Mouse (Mus musculus) thymus, adult 2 months (tissue): ENCODE results near the gene Rab8a. TPM values are rescaled to one million over a fixed set of nuclear protein-coding genes. Genes with fewer than 3 reads are reported as not detected.

Experiments
- DNase-seq: peaks from one replicate; pipeline ENCODE4 v3.0.0; 2021
- H3K27ac ChIP-seq: fragments of 200-500 bp; 2 replicates; pipeline ENCODE4 v1.5.1; 2012; ENCODE audit warnings: low read length, control low read depth; ENCODE audit not compliant: control insufficient read depth, insufficient read depth
- H3K27me3 ChIP-seq: fragments of 200-500 bp; 2 replicates; pipeline ENCODE4 v1.6.1; 2012; ENCODE audit warnings: mild to moderate bottlenecking, low read length, moderate library complexity, mixed read lengths; ENCODE audit not compliant: control insufficient read depth, insufficient read depth
- H3K36me3 ChIP-seq: fragments of 200-500 bp; 2 replicates; pipeline ENCODE4 v1.6.1; 2012; ENCODE audit warnings: mild to moderate bottlenecking, low read length, moderate library complexity; ENCODE audit not compliant: control insufficient read depth, insufficient read depth
- H3K4me1 ChIP-seq: fragments of 200-500 bp; replicated peaks from 2 replicates; pipeline ENCODE4 v1.6.1; 2012; ENCODE audit warnings: low read length; ENCODE audit not compliant: control insufficient read depth, insufficient read depth
- H3K4me3 ChIP-seq: fragments of 200-500 bp; 2 replicates; pipeline ENCODE4 v1.5.1; 2012; ENCODE audit warnings: mild to moderate bottlenecking, low read length, control low read depth, moderate library complexity; ENCODE audit not compliant: control insufficient read depth, insufficient read depth
- CTCF ChIP-seq: fragments of 200-500 bp; IDR thresholded peaks from 2 replicates; pipeline ENCODE4 v1.5.1; 2012; ENCODE audit warnings: mild to moderate bottlenecking, control low read depth, low read length, moderate library complexity, borderline replicate concordance; ENCODE audit not compliant: control insufficient read depth, poor library complexity, insufficient read depth; ENCODE audit errors: extremely low read depth
- POLR2A ChIP-seq: fragments of 200-500 bp; IDR thresholded peaks from 2 replicates; pipeline ENCODE4 v1.6.1; 2012; ENCODE audit warnings: mild to moderate bottlenecking, low read length, control low read depth, moderate library complexity; ENCODE audit not compliant: control insufficient read depth, poor library complexity, insufficient read depth; ENCODE audit errors: extremely low read depth
- WGBS: fragments of 180-500 bp; shearing (Covaris S2); methylation state at CpG from one replicate; pipeline ENCODE4 v1.1.7; 2018; 5-methylcytosine and 5-hydroxymethylcytosine counted together
- polyA plus RNA-seq: library from polyadenylated mRNA; depleted of rRNA; stranded (reverse); fragments of >200 nt; gene quantifications from 2 replicates; pipeline ENCODE4 v1.2.3, GENCODE M21; 2012

Rab8a gene
- polyA plus RNA-seq, 1 experiment = 95.8 TPM

DNA sequence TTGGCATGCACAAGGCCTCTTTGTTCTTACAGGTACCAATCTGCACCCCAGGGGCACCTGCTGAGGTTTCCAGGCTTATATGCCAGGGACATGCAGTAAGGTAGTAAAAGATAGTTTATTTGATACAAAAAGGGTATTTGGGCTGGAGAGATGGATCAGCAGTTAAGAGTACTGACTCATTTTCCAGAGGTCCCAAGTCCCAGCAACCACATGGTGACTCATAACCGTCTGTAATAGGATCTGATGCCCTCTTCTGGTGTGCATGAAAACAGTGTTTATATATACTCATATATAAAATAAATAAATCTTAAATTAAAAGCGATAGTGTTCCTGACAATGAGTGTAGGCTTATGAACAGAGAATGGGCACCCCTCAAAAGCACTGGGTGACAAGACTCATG is 2.9 kb upstream of the Rab8a start:
- Histone ChIP-seq H3K4me3 (no peak overlapping the region), H3K27ac (no peak overlapping the region), H3K36me3 (peaks cover 14% of the 10 kb centered on the region), H3K27me3 (no peaks in the 10 kb centered on the region), H3K4me1 (peaks cover 13% of the 10 kb centered on the region)
- 84% methylated on average over 2 of the region's 2 CpGs for WGBS
- DNase-seq = no peak
- TF ChIP-seq POLR2A = no peak
- no peak for TF ChIP-seq CTCF

DNA sequence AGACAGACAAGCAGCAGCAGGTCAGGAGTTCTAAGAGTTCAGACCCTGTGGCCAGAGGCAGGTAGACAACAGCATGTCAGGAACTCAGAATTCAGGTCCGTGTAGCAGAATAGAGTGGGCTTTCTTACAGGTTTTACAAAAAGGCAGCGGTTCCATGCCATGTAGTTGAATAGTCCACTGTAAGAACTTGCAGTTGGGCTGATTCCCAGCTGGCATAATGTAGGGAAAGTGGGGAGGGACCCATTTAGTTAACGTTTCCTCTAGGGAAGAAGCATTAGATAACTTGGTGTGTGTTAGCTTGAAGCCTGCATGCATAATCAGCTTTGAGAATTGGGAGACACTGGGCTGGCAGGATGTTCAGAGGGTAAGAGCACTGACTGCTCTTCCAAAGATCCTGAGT is 2.3 kb upstream of the Rab8a start:
- DNase-seq = no peak
- Histone ChIP-seq H3K27me3 (no peaks in the 10 kb centered on the region), H3K4me3 (no peak overlapping the region), H3K27ac (no peak overlapping the region), H3K36me3 (peaks cover 9% of the 10 kb centered on the region; the same call in 1 of the 2 replicates), H3K4me1 (peaks cover 15% of the 10 kb centered on the region)
- TF ChIP-seq POLR2A = no peak
- no peak for TF ChIP-seq CTCF
- WGBS = 92% methylated on average over 3 of the region's 3 CpGs

GRCm38 (mm10) chr8:72160007-72160406 is 993 bp upstream of the Rab8a start:
- no peak for TF ChIP-seq POLR2A
- TF ChIP-seq CTCF = no peak
- peak; percentile 20 for DNase-seq
- Histone ChIP-seq H3K27ac (peak overlapping the region; percentile 90; the same call in 1 of the 2 replicates), H3K27me3 (no peaks in the 10 kb centered on the region), H3K4me1 (peaks cover 15% of the 10 kb centered on the region), H3K36me3 (no peaks in the 10 kb centered on the region), H3K4me3 (no peak overlapping the region)
- WGBS = 4% methylated on average over 3 of the region's 3 CpGs

DNA sequence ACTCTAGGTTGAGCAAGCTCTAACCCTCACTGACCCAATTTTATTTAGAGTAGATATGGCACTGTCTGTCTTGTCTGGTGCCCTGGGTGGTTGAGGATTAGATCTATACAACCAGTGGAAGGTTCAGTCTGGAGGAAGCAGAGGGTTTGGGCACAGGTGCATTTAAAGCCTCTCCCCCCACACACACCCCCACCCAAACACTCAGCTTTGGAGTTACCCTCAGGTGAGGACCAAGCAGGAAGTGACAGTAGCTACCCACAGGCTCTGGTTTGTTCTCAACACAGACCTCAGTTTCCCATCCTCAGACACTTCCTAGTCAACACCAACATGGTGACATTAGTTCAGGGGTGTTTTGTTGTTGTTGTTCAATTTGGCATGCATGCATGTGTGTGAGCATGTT is 1.8 kb downstream of the Rab8a start:
- no peak for TF ChIP-seq POLR2A
- no peak for TF ChIP-seq CTCF
- Histone ChIP-seq H3K27ac (peak overlapping the region; percentile 24; the same call in 1 of the 2 replicates), H3K27me3 (no peaks in the 10 kb centered on the region), H3K4me3 (no peak overlapping the region), H3K36me3 (no peaks in the 10 kb centered on the region), H3K4me1 (peaks cover 17% of the 10 kb centered on the region)
- peak; percentile 36 for DNase-seq

DNA sequence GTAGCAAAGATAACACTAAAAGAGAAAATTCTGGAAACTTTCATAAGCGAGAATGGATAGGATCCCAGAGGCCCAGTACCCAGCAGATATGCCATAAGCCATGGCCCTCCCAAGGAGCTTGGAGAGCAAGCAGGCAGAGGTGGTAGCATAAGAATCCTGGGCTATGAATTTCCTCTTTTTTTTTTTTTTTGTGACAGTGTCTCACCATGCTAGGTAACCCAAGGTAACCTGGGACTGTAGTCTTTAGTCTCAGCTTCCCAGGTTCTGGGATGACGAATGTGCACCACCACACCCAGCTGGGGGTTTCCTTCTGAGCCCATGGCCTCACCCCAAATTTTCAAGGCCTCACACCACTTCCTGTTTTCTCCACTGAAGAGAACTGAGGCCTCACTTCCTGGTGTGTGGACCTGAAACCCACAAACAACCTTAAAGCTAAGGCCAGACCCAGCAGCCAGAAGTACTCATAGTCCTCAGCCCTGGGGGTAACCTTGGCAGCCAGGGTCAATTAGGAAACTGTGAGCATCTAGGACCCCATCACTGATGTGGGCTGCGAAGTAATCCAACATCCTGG is 8.2 kb downstream of the Rab8a start:
- no peak for TF ChIP-seq CTCF
- TF ChIP-seq POLR2A = no peak
- no peak overlapping the region for H3K4me3 ChIP-seq
- DNase-seq = peak; percentile 30
- peaks cover 19% of the 10 kb centered on the region for H3K4me1 ChIP-seq
- WGBS = 67% methylated on average over 3 of the region's 3 CpGs
- H3K27me3 ChIP-seq = no peaks in the 10 kb centered on the region
- H3K36me3 ChIP-seq = peaks cover 59% of the 10 kb centered on the region
- peak overlapping the region; percentile 66 for H3K27ac ChIP-seq

DNA sequence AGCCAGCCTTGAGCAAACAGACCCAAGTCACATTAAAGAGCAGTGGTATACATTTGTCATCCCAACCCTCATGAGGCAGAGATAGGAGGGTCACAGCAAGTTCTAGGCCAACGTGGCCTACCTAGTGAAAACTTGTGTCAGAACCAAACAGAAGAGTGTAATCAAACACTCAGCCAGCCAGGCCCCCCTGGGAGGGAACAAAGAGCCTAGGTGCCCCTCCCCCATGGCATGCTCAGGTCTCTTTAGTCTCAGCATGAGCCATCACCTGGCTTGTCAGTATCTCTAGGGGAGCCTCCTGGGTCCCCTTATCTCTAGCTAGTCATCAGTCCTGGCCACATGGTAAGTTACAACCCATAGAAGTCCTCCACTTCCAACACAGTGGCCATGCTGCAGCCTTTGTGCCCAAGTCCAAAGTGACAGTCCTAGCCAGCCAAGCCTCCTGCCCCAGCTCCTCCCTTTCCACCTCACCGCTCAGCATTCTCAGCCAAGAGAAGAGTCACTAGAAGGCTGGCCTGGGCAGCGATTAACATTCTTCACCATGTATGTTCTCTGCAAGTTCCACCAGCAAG is 8.8 kb downstream of the Rab8a start:
- Histone ChIP-seq H3K27ac (peak overlapping the region; percentile 66; the same call in 1 of the 2 replicates), H3K4me3 (no peak overlapping the region), H3K36me3 (peaks cover 65% of the 10 kb centered on the region), H3K4me1 (peaks cover 19% of the 10 kb centered on the region), H3K27me3 (no peaks in the 10 kb centered on the region)
- no peak for TF ChIP-seq POLR2A
- TF ChIP-seq CTCF = no peak
- no peak for DNase-seq
- WGBS = 85% methylated on average over 3 of the region's 3 CpGs
